Mouse (Mus musculus): ENCODE results near the gene Dvl2. TPM values are rescaled to one million over a fixed set of nuclear protein-coding genes. Genes with fewer than 3 reads are reported as not detected.

Dvl2 gene
- polyA plus RNA-seq, 1 experiment from 2014 or later, result 47.3 TPM

GRCm38 (mm10) chr11:70021264-70022132, 21.1 kb downstream of the Dvl2 start:
- DNase-seq (ENCODE audit: low spot score), result peak; percentile 99
- 0 out of 2 replicates have a peak overlapping the region, but pooled peaks have one; percentile 30 for H3K27ac ChIP-seq (replicated peaks; ENCODE audit: low read depth, low read length)
- no peaks in the 10 kb centered on the region for H3K9me3 ChIP-seq (ENCODE audit: control insufficient read depth, low read length)
- H3K4me2 ChIP-seq (ENCODE audit: low read depth, severe bottlenecking), result peak overlapping the region; percentile 59
- H3K4me3 ChIP-seq (ENCODE audit: low read depth, low read length), result peak overlapping the region; percentile 47
- 2% methylated on average over 40 of the region's 40 CpGs for WGBS
- H3K27me3 ChIP-seq (ENCODE audit: control insufficient read depth, insufficient read depth, low read length), result no peaks in the 10 kb centered on the region
- H3K36me3 ChIP-seq (ENCODE audit: control insufficient read depth, insufficient read depth, low read length), result no peaks in the 10 kb centered on the region
- peak; percentile 67 for ATAC-seq (ENCODE audit: insufficient number of reproducible peaks, low FRiP score, low TSS enrichment, low read depth)
- H3K9ac ChIP-seq (ENCODE audit: low read length), result no peak overlapping the region; the same call in 1 of the 2 replicates
- peaks cover 57% of the 10 kb centered on the region for H3K4me1 ChIP-seq (ENCODE audit: control insufficient read depth, insufficient read depth, low read length)

DNA sequence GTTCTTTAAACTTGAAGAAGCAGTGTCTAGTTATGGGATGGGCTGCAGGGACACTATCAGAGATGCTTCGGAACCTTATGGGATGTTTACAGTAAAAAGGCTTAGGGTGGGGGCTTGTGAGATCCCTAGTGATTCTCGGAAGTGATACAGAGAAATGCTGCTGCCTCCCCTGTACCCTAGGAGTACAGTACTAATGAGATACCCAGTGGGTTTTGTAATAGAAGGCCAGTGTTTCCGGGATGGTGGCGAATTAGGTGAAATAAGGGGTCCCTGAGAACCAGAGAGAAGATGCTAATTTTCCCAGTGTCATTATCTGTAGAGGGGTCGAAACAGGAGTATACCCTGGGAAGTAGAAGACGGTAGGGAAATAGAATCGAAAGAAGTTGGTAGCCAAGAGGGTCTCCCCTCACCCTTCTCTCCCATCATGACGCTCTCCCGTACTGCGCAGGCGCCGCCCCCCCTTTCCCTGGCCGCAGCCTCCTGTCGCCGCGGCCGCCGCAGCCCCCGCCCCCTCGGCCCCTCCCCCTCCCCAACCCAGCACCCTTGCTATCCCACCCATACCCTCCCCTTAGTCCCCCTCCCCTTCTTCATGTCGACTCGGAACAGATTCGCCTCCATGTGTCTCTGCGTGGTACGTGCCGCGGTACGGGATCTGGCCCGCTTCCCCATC, 23.2 kb downstream of the Dvl2 start:
- peak overlapping the region; percentile 32 for H3K4me3 ChIP-seq (ENCODE audit: low read depth, low read length)
- peaks cover 62% of the 10 kb centered on the region for H3K4me1 ChIP-seq (ENCODE audit: control insufficient read depth, insufficient read depth, low read length)
- H3K27ac ChIP-seq (replicated peaks; ENCODE audit: low read depth, low read length), result no peak overlapping the region
- peak; percentile 70 for DNase-seq (ENCODE audit: low spot score)
- no peaks in the 10 kb centered on the region for H3K9me3 ChIP-seq (ENCODE audit: control insufficient read depth, low read length)
- H3K36me3 ChIP-seq (ENCODE audit: control insufficient read depth, insufficient read depth, low read length), result no peaks in the 10 kb centered on the region
- no peak for ATAC-seq (ENCODE audit: insufficient number of reproducible peaks, low FRiP score, low TSS enrichment, low read depth)
- no peaks in the 10 kb centered on the region for H3K27me3 ChIP-seq (ENCODE audit: control insufficient read depth, insufficient read depth, low read length)
- peak overlapping the region; percentile 13 for H3K9ac ChIP-seq (ENCODE audit: low read length)
- H3K4me2 ChIP-seq (ENCODE audit: low read depth, severe bottlenecking), result peak overlapping the region; percentile 55
- WGBS, result 8% methylated on average over 19 of the region's 29 CpGs

DNA sequence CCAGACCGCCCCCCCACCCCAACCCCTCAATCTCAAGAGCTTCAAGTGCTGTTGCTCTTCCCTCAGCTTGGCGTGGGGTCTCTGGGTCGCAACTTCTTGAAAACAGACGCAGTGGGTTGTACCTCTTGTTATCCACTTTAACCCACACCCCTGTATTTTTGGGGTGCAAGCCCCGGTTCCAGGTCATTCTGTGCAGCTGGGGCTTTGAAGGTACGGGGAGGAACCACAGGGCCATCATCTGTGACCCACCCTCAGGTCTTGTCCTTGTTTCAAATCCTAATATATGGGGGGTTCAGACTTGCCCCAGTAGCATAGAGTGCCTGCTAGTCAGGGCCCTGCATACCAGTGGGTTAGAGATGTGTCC, 23.7 kb downstream of the Dvl2 start:
- Histone ChIP-seq H3K9ac (ENCODE audit: low read length) (no peak overlapping the region; the same call in 1 of the 2 replicates), H3K27ac (replicated peaks; ENCODE audit: low read depth, low read length) (no peak overlapping the region), H3K27me3 (ENCODE audit: control insufficient read depth, insufficient read depth, low read length) (no peaks in the 10 kb centered on the region), H3K4me1 (ENCODE audit: control insufficient read depth, insufficient read depth, low read length) (peaks cover 63% of the 10 kb centered on the region), H3K9me3 (ENCODE audit: control insufficient read depth, low read length) (no peaks in the 10 kb centered on the region), H3K4me2 (ENCODE audit: low read depth, severe bottlenecking) (peak overlapping the region; percentile 55), H3K36me3 (ENCODE audit: control insufficient read depth, insufficient read depth, low read length) (no peaks in the 10 kb centered on the region), H3K4me3 (ENCODE audit: low read depth, low read length) (peak overlapping the region; percentile 32)
- DNase-seq (ENCODE audit: low spot score), result no peak
- WGBS, result 17% methylated on average over 6 of the region's 6 CpGs
- no peak for ATAC-seq (ENCODE audit: insufficient number of reproducible peaks, low FRiP score, low TSS enrichment, low read depth)

DNA sequence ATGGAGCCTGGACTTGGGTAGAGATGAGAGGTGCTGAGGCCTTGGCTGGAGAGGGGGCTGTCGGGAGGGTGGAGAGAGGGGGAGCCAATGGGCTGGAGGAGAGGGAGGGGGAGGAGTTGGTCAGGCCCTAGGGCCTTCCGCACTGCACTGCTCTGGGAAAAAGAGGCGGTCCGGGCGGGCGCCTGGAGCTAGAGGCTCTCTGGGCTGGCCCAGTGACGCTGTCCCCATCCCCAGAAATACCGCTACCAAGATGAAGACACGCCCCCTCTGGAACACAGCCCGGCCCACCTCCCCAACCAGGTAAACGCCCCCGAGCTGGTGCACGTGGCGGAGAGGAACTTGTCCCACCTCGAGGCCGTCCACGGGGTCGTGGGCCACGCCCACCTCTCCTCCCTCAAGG, 26.3 kb downstream of the Dvl2 start:
- Histone ChIP-seq H3K27ac (replicated peaks; ENCODE audit: low read depth, low read length) (0 out of 2 replicates have a peak overlapping the region, but pooled peaks have one; percentile 8), H3K27me3 (ENCODE audit: control insufficient read depth, insufficient read depth, low read length) (no peaks in the 10 kb centered on the region), H3K4me2 (ENCODE audit: low read depth, severe bottlenecking) (peak overlapping the region; percentile 45), H3K36me3 (ENCODE audit: control insufficient read depth, insufficient read depth, low read length) (peaks cover 8% of the 10 kb centered on the region), H3K4me3 (ENCODE audit: low read depth, low read length) (no peak overlapping the region; the same call in 1 of the 2 replicates), H3K9me3 (ENCODE audit: control insufficient read depth, low read length) (no peaks in the 10 kb centered on the region), H3K9ac (ENCODE audit: low read length) (no peak overlapping the region), H3K4me1 (ENCODE audit: control insufficient read depth, insufficient read depth, low read length) (peaks cover 59% of the 10 kb centered on the region)
- ATAC-seq (ENCODE audit: insufficient number of reproducible peaks, low FRiP score, low TSS enrichment, low read depth), result peak; percentile 68
- WGBS, result under 1% methylated on average over 14 of the region's 19 CpGs
- peak; percentile 77 for DNase-seq (ENCODE audit: low spot score)

- 30% methylated on average over 9 of the region's 9 CpGs for WGBS
- H3K4me2 ChIP-seq (ENCODE audit: low read depth, severe bottlenecking), result peak overlapping the region; percentile 45; the same call in 1 of the 2 replicates
- no peak for ATAC-seq (ENCODE audit: insufficient number of reproducible peaks, low FRiP score, low TSS enrichment, low read depth)
- H3K9ac ChIP-seq (ENCODE audit: low read length), result no peak overlapping the region
- no peak overlapping the region for H3K4me3 ChIP-seq (ENCODE audit: low read depth, low read length)
- H3K9me3 ChIP-seq (ENCODE audit: control insufficient read depth, low read length), result no peaks in the 10 kb centered on the region
- DNase-seq (ENCODE audit: low spot score), result no peak
- no peaks in the 10 kb centered on the region for H3K27me3 ChIP-seq (ENCODE audit: control insufficient read depth, insufficient read depth, low read length)
- peaks cover 12% of the 10 kb centered on the region for H3K36me3 ChIP-seq (ENCODE audit: control insufficient read depth, insufficient read depth, low read length)
- H3K27ac ChIP-seq (replicated peaks; ENCODE audit: low read depth, low read length), result no peak overlapping the region
- H3K4me1 ChIP-seq (ENCODE audit: control insufficient read depth, insufficient read depth, low read length), result peaks cover 55% of the 10 kb centered on the region
Observed at GRCm38 (mm10) chr11:70027397-70027796, 27.0 kb downstream of the Dvl2 start.

DNA sequence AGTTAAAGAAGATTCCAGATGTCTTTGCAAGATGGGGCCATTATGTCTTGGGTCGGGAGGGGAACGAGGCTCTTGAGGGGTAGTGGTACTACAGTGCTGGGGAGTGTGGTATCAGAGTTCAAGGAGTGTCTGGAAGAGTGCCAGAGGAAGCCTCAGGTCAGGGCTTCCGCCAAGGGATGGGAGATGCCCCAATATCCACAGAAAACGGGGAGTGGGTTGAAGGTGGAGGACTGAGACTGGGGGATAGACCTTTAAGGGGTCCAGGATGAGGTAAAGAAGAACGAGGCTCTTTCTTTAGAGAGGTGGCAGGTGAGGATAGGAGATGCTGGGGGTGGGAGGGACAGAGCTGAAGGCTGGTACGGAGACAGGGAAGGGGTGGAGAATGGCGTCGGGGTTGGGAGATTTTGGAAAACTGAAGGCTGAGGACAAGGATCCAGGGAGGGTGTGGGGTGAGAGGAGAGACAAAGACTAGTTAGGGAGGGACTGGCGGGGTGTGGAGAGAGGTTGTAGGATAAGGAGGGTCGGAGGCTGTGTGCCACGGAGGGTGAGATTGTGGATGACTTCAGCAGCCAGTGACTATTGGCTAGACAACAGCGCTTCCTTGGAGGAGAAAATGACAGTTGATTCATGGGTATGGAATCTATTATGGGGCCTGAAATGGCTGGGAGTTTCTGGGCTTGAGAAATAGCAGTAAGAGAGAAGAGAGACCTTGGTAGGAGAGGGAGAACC, 28.2 kb downstream of the Dvl2 start:
- no peak for ATAC-seq (ENCODE audit: insufficient number of reproducible peaks, low FRiP score, low TSS enrichment, low read depth)
- Histone ChIP-seq H3K36me3 (ENCODE audit: control insufficient read depth, insufficient read depth, low read length) (peaks cover 12% of the 10 kb centered on the region), H3K4me2 (ENCODE audit: low read depth, severe bottlenecking) (peak overlapping the region; percentile 45), H3K4me1 (ENCODE audit: control insufficient read depth, insufficient read depth, low read length) (peaks cover 52% of the 10 kb centered on the region), H3K4me3 (ENCODE audit: low read depth, low read length) (peak overlapping the region; percentile 15), H3K9me3 (ENCODE audit: control insufficient read depth, low read length) (no peaks in the 10 kb centered on the region), H3K27ac (replicated peaks; ENCODE audit: low read depth, low read length) (peak overlapping the region; percentile 68; the same call in 1 of the 2 replicates), H3K27me3 (ENCODE audit: control insufficient read depth, insufficient read depth, low read length) (no peaks in the 10 kb centered on the region), H3K9ac (ENCODE audit: low read length) (no peak overlapping the region)
- no peak for DNase-seq (ENCODE audit: low spot score)
- WGBS, result 30% methylated on average over 12 of the region's 12 CpGs

- peak; percentile 91 for DNase-seq (ENCODE audit: low spot score)
- under 1% methylated on average over 20 of the region's 20 CpGs for WGBS
- Histone ChIP-seq H3K9me3 (ENCODE audit: control insufficient read depth, low read length) (no peaks in the 10 kb centered on the region), H3K4me3 (ENCODE audit: low read depth, low read length) (peak overlapping the region; percentile 15), H3K27ac (replicated peaks; ENCODE audit: low read depth, low read length) (peak overlapping the region; percentile 68), H3K27me3 (ENCODE audit: control insufficient read depth, insufficient read depth, low read length) (no peaks in the 10 kb centered on the region), H3K4me2 (ENCODE audit: low read depth, severe bottlenecking) (peak overlapping the region; percentile 45), H3K36me3 (ENCODE audit: control insufficient read depth, insufficient read depth, low read length) (peaks cover 12% of the 10 kb centered on the region), H3K4me1 (ENCODE audit: control insufficient read depth, insufficient read depth, low read length) (peaks cover 47% of the 10 kb centered on the region), H3K9ac (ENCODE audit: low read length) (no peak overlapping the region; the same call in 1 of the 2 replicates)
- peak; percentile 88 for ATAC-seq (ENCODE audit: insufficient number of reproducible peaks, low FRiP score, low TSS enrichment, low read depth)
Observed at GRCm38 (mm10) chr11:70029130-70029801, 28.9 kb downstream of the Dvl2 start.
